ENCODE assay signal across 11 mouse cellular contexts in genomic region chr1:98096396-98096935, GRCm38 (mm10). TPM values are rescaled to one million over a fixed set of nuclear protein-coding genes. Genes with fewer than 3 reads are reported as not detected.
DNase-seq lines count a peak whose midpoint lies in the region; ATAC-seq and TF ChIP-seq lines count a peak whose summit lies in the region.
"Had no signal": no experiment of that assay in that cellular context is flagged by ENCODE, and none has a peak within 500 bp of the region (broad histone marks: within the 10 kb centered on the region; RNA-seq: fewer than 3 reads in every experiment).

No protein-coding gene starts in this region.

- no peak overlapping the region for H3ac ChIP-seq in myocyte (ENCODE audit: control insufficient read depth, insufficient read length)

- no peak overlapping the region for H3K27ac ChIP-seq in forebrain, embryonic 12.5 days
- no peak overlapping the region for H3K27ac ChIP-seq in forebrain, embryonic 13.5 days
- no peak overlapping the region for H3K27ac ChIP-seq in heart, postnatal 0 days (ENCODE audit: low read depth)
- H3K27ac ChIP-seq in midbrain, embryonic 11.5 days (ENCODE audit: low read depth, low read length) = no peak overlapping the region
- no peak overlapping the region for H3K27ac ChIP-seq in midbrain, embryonic 16.5 days (ENCODE audit: low read length)

- intact Hi-C loops in heart, postnatal 25 days (cut with DNase I) = loop anchor here (5.0 kb wide), 3 partner anchors 94 to 434 kb away; partner anchors contain the start of gene D1Ertd622e

- no peak for TF ChIP-seq POLR2A in myocyte (IDR thresholded peaks at IDR 0.05; ENCODE audit: insufficient read length, low read depth)

- no peak for ATAC-seq in forebrain, embryonic 12.5 days (ENCODE audit: low FRiP score)
- no peak for ATAC-seq in forebrain, embryonic 13.5 days
- no peak for ATAC-seq in heart, postnatal 0 days (ENCODE audit: insufficient read depth, low read depth)
- ATAC-seq in midbrain, embryonic 11.5 days (ENCODE audit: low FRiP score) = no peak
- no peak for ATAC-seq in midbrain, embryonic 16.5 days

- no peak overlapping the region for H3K9ac ChIP-seq in forebrain, embryonic 12.5 days
- no peak overlapping the region for H3K9ac ChIP-seq in forebrain, embryonic 13.5 days
- no peak overlapping the region for H3K9ac ChIP-seq in heart, postnatal 0 days (replicated peaks; ENCODE audit: low read depth, low read length)
- H3K9ac ChIP-seq in midbrain, embryonic 11.5 days (ENCODE audit: low read length) = no peak overlapping the region
- no peak overlapping the region for H3K9ac ChIP-seq in midbrain, embryonic 16.5 days (ENCODE audit: low read depth, low read length)

- TF ChIP-seq CTCF in heart, postnatal 0 days (IDR thresholded peaks at IDR 0.05; ENCODE audit: low read depth) = no peak

- peaks cover 14% of the 10 kb centered on the region for H3K79me2 ChIP-seq in myocyte (ENCODE audit: control insufficient read depth, insufficient read depth)

- H3K27me3 ChIP-seq in forebrain, embryonic 12.5 days = peaks cover 6% of the 10 kb centered on the region; the same call in 1 of the 2 replicates
- no peaks in the 10 kb centered on the region for H3K27me3 ChIP-seq in forebrain, embryonic 13.5 days
- no peaks in the 10 kb centered on the region for H3K27me3 ChIP-seq in heart, postnatal 0 days (ENCODE audit: control insufficient read depth, insufficient read depth, low read length)
- no peaks in the 10 kb centered on the region for H3K27me3 ChIP-seq in midbrain, embryonic 11.5 days (ENCODE audit: control insufficient read depth, insufficient read depth, low read length)
- no peaks in the 10 kb centered on the region for H3K27me3 ChIP-seq in midbrain, embryonic 16.5 days (ENCODE audit: control insufficient read depth, insufficient read depth, low read depth, low read length)
- no peaks in the 10 kb centered on the region for H3K27me3 ChIP-seq in myocyte (ENCODE audit: control insufficient read depth, insufficient read depth, insufficient read length)

- DNase-seq in heart, postnatal 0 days (ENCODE audit: low spot score) = no peak
- no peak for DNase-seq in heart, postnatal 25 days (ENCODE audit: low spot score)
- peak; percentile 77 for DNase-seq in midbrain, embryonic 11.5 days (ENCODE audit: low spot score, missing footprints)
- DNase-seq in urinary bladder, postnatal 25 days (ENCODE audit: low spot score) = no peak
- DNase-seq: kidney, postnatal 36 days; left cerebral cortex, postnatal 4 days; thymus, adult 18-20 months had no signal

- H3K9me3 ChIP-seq in forebrain, embryonic 12.5 days = no peaks in the 10 kb centered on the region
- H3K9me3 ChIP-seq in forebrain, embryonic 13.5 days (replicated peaks) = no peaks in the 10 kb centered on the region
- H3K9me3 ChIP-seq in heart, postnatal 0 days (replicated peaks; ENCODE audit: control insufficient read depth, low read length) = no peaks in the 10 kb centered on the region
- H3K9me3 ChIP-seq in midbrain, embryonic 11.5 days (ENCODE audit: control insufficient read depth, low read length) = no peaks in the 10 kb centered on the region
- H3K9me3 ChIP-seq in midbrain, embryonic 16.5 days (replicated peaks; ENCODE audit: control insufficient read depth, low read length, poor library complexity, severe bottlenecking) = no peaks in the 10 kb centered on the region

- H3K4me1 ChIP-seq in forebrain, embryonic 12.5 days = peaks cover 15% of the 10 kb centered on the region
- H3K4me1 ChIP-seq in forebrain, embryonic 13.5 days = peaks cover 14% of the 10 kb centered on the region
- peaks cover 14% of the 10 kb centered on the region for H3K4me1 ChIP-seq in heart, postnatal 0 days (ENCODE audit: control insufficient read depth, insufficient read depth)
- peaks cover 9% of the 10 kb centered on the region; the same call in 1 of the 2 replicates for H3K4me1 ChIP-seq in midbrain, embryonic 11.5 days (ENCODE audit: control insufficient read depth, insufficient read depth, low read length)
- H3K4me1 ChIP-seq in midbrain, embryonic 16.5 days (ENCODE audit: control insufficient read depth, insufficient read depth, low read length) = peaks cover 18% of the 10 kb centered on the region

- H3K4me2 ChIP-seq in forebrain, embryonic 12.5 days = no peak overlapping the region
- no peak overlapping the region for H3K4me2 ChIP-seq in forebrain, embryonic 13.5 days
- H3K4me2 ChIP-seq in heart, postnatal 0 days (ENCODE audit: low read depth, low read length) = peak overlapping the region; percentile 85
- no peak overlapping the region for H3K4me2 ChIP-seq in midbrain, embryonic 11.5 days
- no peak overlapping the region for H3K4me2 ChIP-seq in midbrain, embryonic 16.5 days (ENCODE audit: low read length)
- no peak overlapping the region for H3K4me2 ChIP-seq in myocyte (ENCODE audit: low read depth)

- TF ChIP-seq EP300 in heart, postnatal 0 days (IDR thresholded peaks at IDR 0.05; ENCODE audit: low read depth) = no peak

- H3K36me3 ChIP-seq in forebrain, embryonic 12.5 days (replicated peaks) = no peaks in the 10 kb centered on the region
- H3K36me3 ChIP-seq in forebrain, embryonic 13.5 days (ENCODE audit: poor library complexity, severe bottlenecking) = no peaks in the 10 kb centered on the region
- H3K36me3 ChIP-seq in heart, postnatal 0 days (replicated peaks; ENCODE audit: control insufficient read depth, insufficient read depth, low read length) = no peaks in the 10 kb centered on the region
- no peaks in the 10 kb centered on the region for H3K36me3 ChIP-seq in midbrain, embryonic 11.5 days (ENCODE audit: control insufficient read depth, insufficient read depth, low read length)
- H3K36me3 ChIP-seq in midbrain, embryonic 16.5 days (ENCODE audit: control insufficient read depth, insufficient read depth, low read length) = no peaks in the 10 kb centered on the region
- no peaks in the 10 kb centered on the region for H3K36me3 ChIP-seq in myocyte (ENCODE audit: control insufficient read depth, insufficient read depth)

- 86% methylated on average over 1 of the region's 1 CpGs for WGBS in forebrain, embryonic 12.5 days
- WGBS in forebrain, embryonic 13.5 days = 73% methylated on average over 1 of the region's 1 CpGs
- WGBS in heart, postnatal 0 days = 41% methylated on average over 1 of the region's 1 CpGs
- 57% methylated on average over 1 of the region's 1 CpGs for WGBS in midbrain, embryonic 11.5 days
- WGBS in midbrain, embryonic 16.5 days = 79% methylated on average over 1 of the region's 1 CpGs

- H3K4me3 ChIP-seq in forebrain, embryonic 12.5 days (replicated peaks) = peak overlapping the region; percentile 73
- H3K4me3 ChIP-seq in forebrain, embryonic 13.5 days = no peak overlapping the region
- H3K4me3 ChIP-seq in heart, postnatal 0 days (ENCODE audit: low read depth, low read length) = no peak overlapping the region
- H3K4me3 ChIP-seq in midbrain, embryonic 11.5 days (ENCODE audit: low read depth, low read length) = no peak overlapping the region
- no peak overlapping the region for H3K4me3 ChIP-seq in midbrain, embryonic 16.5 days (ENCODE audit: low read depth, low read length)
- H3K4me3 ChIP-seq in myocyte = peak overlapping the region; percentile 62

TF ChIP-seq in myocyte, 11 proteins besides CTCF, POLR2A, EP300 and RAD21:
- TF ChIP-seq CEBPB (IDR thresholded peaks at IDR 0.05; ENCODE audit: insufficient read depth, poor library complexity, severe bottlenecking) = no peak
- no peak for TF ChIP-seq E2F4 (IDR thresholded peaks at IDR 0.05; ENCODE audit: insufficient read depth)
- no peak for TF ChIP-seq MAX (IDR thresholded peaks at IDR 0.05; ENCODE audit: low read depth)
- TF ChIP-seq REST (IDR thresholded peaks at IDR 0.05; ENCODE audit: insufficient read depth, insufficient read length) = no peak
- no peak for TF ChIP-seq TCF12 (IDR thresholded peaks at IDR 0.05; ENCODE audit: insufficient read depth, poor library complexity, severe bottlenecking)
- TF ChIP-seq TCF3 (IDR thresholded peaks at IDR 0.05; ENCODE audit: insufficient read length, low read depth) = no peak
- no peak for TF ChIP-seq USF1 (IDR thresholded peaks at IDR 0.05; ENCODE audit: low read depth)
- TF ChIP-seq POLR2AphosphoS2 (IDR thresholded peaks at IDR 0.05; ENCODE audit: insufficient read length, low read depth) = no peak
- TF ChIP-seq SRF (IDR thresholded peaks at IDR 0.05; ENCODE audit: control insufficient read depth, insufficient read length, low read depth) = no peak
- no peak for TF ChIP-seq MYOD1 (IDR thresholded peaks at IDR 0.05; ENCODE audit: control insufficient read depth in 1 of 3, insufficient read length in 2 of 3, low read depth in 2 of 3)
- TF ChIP-seq MYOG (IDR thresholded peaks at IDR 0.05; ENCODE audit: control insufficient read depth in 1 of 3, insufficient read depth in 1 of 3, insufficient read length in 2 of 3, low read depth in 2 of 3) = no peak

RNA-seq across cellular contexts. Expression of gene Pam, which starts 1.0 kb away (rescaled TPM):
- 25.4 and 29.8 TPM in 2 replicates for polyA plus RNA-seq in forebrain, embryonic 12.5 days (2016; fragmentation: Nextera tagmentation; extraction: Ambion mirVana)
- polyA plus RNA-seq in forebrain, embryonic 13.5 days (2015; fragmentation: Nextera tagmentation; extraction: Ambion mirVana) = 39.1 and 49.8 TPM in 2 replicates
- total RNA-seq in heart, postnatal 0 days (2014; rRNA removed; ENCODE audit: low replicate concordance) = 1,082 and 1,791 TPM in 2 replicates
- polyA plus RNA-seq in heart, postnatal 0 days (2015; fragmentation: Nextera tagmentation; extraction: Ambion mirVana) = 804 and 821 TPM in 2 replicates
- total RNA-seq in heart, postnatal 25 days (2021) = 100 to 1,000 TPM; 615 to 691 TPM
- polyA plus RNA-seq in midbrain, embryonic 11.5 days (2014; fragmentation: Nextera tagmentation; extraction: Ambion mirVana) = 21.1 and 21.2 TPM in 2 replicates
- 35.4 and 35.6 TPM in 2 replicates for polyA plus RNA-seq in midbrain, embryonic 16.5 days (2015; fragmentation: Nextera tagmentation; extraction: Ambion mirVana)
- 29.4 TPM for polyA plus RNA-seq in myocyte (2012; fragmentation: generic; extraction: Trizol)

Comparison
In these comparisons a context has a peak if more than half of its experiments do, and no peak if none do; other contexts are left out.
1. H3K4me3 ChIP-seq: peak in forebrain, embryonic 12.5 days (single experiment) and myocyte (single experiment); none in forebrain, embryonic 13.5 days (single experiment), heart, postnatal 0 days (single experiment), midbrain, embryonic 11.5 days (single experiment) and midbrain, embryonic 16.5 days (single experiment).
2. RNA of gene Pam, which starts 1.0 kb away (polyA plus RNA-seq): 804 to 821 TPM in heart, postnatal 0 days; 39.1 to 49.8 TPM in forebrain, embryonic 13.5 days, 35.4 to 35.6 TPM in midbrain, embryonic 16.5 days, 25.4 to 29.8 TPM in forebrain, embryonic 12.5 days, 29.4 TPM in myocyte (single experiment) and 21.1 to 21.2 TPM in midbrain, embryonic 11.5 days; every median in the first group is over 10 times any median in the second.